Mouse (Mus musculus) olfactory bulb, adult 2 months (tissue): ENCODE results near the gene Creb3l1. TPM values are rescaled to one million over a fixed set of nuclear protein-coding genes. Genes with fewer than 3 reads are reported as not detected.

Source experiments
- H3K27ac ChIP-seq: fragments of 200-500 bp; 2 replicates; pipeline ENCODE4 v1.5.1; 2012; ENCODE audit warnings: low read depth, low read length; ENCODE audit not compliant: insufficient read depth
- H3K4me1 ChIP-seq: fragments of 200-500 bp; 2 replicates; pipeline ENCODE4 v1.6.1; 2012; ENCODE audit warnings: low read length; ENCODE audit not compliant: control insufficient read depth, insufficient read depth
- H3K4me3 ChIP-seq: fragments of 200-500 bp; 2 replicates; pipeline ENCODE4 v1.5.1; 2012; ENCODE audit warnings: mild to moderate bottlenecking, low read depth, low read length, moderate library complexity; ENCODE audit not compliant: insufficient read depth
- CTCF ChIP-seq: fragments of 200-500 bp; IDR thresholded peaks from 2 replicates; pipeline ENCODE4 v1.5.1; 2012; ENCODE audit warnings: low read depth, mild to moderate bottlenecking, low read length, moderate library complexity; ENCODE audit not compliant: insufficient read depth
- POLR2A ChIP-seq: fragments of 200-500 bp; IDR thresholded peaks from 2 replicates; pipeline ENCODE4 v1.6.1; 2012; ENCODE audit warnings: mild to moderate bottlenecking, low read depth, low read length, moderate library complexity; ENCODE audit not compliant: insufficient read depth
- WGBS: fragments of 180-500 bp; shearing (Covaris S2); methylation state at CpG from one replicate; pipeline ENCODE4 v1.1.7; 2018; 5-methylcytosine and 5-hydroxymethylcytosine counted together
- polyA plus RNA-seq: library from polyadenylated mRNA; stranded (reverse); fragments of >200 nt; gene quantifications from 2 replicates; pipeline ENCODE4 v1.2.4, GENCODE M21; 2012; ENCODE audit warnings: low replicate concordance; ENCODE audit not compliant: missing spikeins, insufficient read depth, insufficient read length

The Creb3l1 gene
- polyA plus RNA-seq, 1 experiment = not detected

DNA sequence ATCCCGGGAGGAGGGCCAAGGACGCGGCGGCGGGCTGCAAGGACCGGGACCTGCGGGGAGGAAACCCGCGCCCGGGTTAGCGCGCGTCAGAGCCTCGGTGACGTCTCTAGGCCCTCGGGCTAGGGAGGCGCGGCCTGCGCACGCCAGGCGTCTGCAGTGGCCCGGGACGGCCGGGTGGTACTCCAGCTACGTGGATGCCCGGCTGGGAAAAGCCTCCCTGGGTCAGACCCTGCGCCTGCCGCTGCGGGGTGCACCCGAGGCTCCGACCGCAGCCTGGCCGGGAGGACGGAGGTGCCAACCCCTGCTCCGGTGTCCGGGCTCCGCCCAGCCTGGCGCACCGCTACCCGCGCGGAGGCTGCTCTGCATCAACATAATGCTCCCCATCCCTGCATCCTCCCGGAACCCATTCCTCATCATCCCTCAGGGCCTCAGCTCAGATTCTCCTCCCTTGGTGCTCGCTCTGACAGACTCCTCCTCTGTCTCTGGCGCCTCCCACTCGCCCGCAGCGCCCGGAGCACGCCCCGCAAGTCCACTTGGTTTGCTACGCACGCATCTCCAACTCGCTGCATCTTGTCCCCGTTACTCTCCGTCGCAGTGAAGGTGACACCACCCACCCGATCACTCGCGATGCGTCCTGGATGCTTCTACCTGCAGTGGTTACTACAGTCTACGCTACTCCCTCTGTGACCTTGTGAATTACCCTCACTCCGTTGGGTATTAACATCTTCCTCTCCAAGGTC, 35.3 kb upstream of the Creb3l1 start:
- peak; percentile 40 for TF ChIP-seq POLR2A
- TF ChIP-seq CTCF = no peak
- WGBS = under 1% methylated on average over 63 of the region's 63 CpGs
- Histone ChIP-seq H3K27ac (peak overlapping the region; percentile 95), H3K4me1 (peaks cover 17% of the 10 kb centered on the region), H3K4me3 (peak overlapping the region; percentile 82)

DNA sequence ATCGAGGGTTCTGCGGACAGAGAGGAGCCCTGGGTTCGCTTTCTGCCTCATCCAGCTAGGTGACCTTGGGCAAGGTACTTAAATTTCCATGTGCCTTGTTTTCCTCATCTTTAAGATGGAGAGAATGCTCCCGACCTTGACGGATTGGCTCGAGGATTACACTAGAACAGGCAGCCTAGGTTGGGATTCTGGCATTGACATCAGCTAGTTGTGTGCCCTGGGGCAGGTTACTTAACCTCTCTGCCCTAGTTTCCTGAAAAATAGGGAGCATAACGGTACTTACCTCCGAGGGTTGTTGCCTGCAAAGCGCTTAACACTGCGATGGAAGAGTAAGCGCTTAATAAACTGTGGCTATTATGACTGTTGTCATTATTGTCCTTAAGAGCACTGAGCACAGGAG, 34.6 kb upstream of the Creb3l1 start:
- peak overlapping the region; percentile 95 for H3K27ac ChIP-seq
- H3K4me1 ChIP-seq = peaks cover 17% of the 10 kb centered on the region
- peak overlapping the region; percentile 82 for H3K4me3 ChIP-seq
- TF ChIP-seq CTCF = no peak
- TF ChIP-seq POLR2A = no peak
- 2% methylated on average over 11 of the region's 11 CpGs for WGBS

GRCm38 (mm10) chr2:92058469-92058868, 34.2 kb upstream of the Creb3l1 start:
- TF ChIP-seq CTCF (peak; percentile 90), POLR2A (peak; percentile 74)
- H3K4me1 ChIP-seq = peaks cover 17% of the 10 kb centered on the region
- WGBS = 0% methylated on average over 29 of the region's 29 CpGs
- peak overlapping the region; percentile 95 for H3K27ac ChIP-seq
- H3K4me3 ChIP-seq = peak overlapping the region; percentile 82

- Histone ChIP-seq H3K4me3 (no peak overlapping the region), H3K4me1 (peaks cover 26% of the 10 kb centered on the region), H3K27ac (no peak overlapping the region)
- TF ChIP-seq POLR2A (no peak), CTCF (no peak)
- WGBS = 86% methylated on average over 13 of the region's 13 CpGs
Observed at GRCm38 (mm10) chr2:92056760-92057159, 32.5 kb upstream of the Creb3l1 start.

GRCm38 (mm10) chr2:92055831-92056236, 31.5 kb upstream of the Creb3l1 start:
- H3K27ac ChIP-seq = no peak overlapping the region
- peak overlapping the region; percentile 35 for H3K4me3 ChIP-seq
- H3K4me1 ChIP-seq = peaks cover 35% of the 10 kb centered on the region
- TF ChIP-seq POLR2A = no peak
- peak; percentile 27 for TF ChIP-seq CTCF
- WGBS = 4% methylated on average over 14 of the region's 14 CpGs

- no peak overlapping the region for H3K27ac ChIP-seq
- 3% methylated on average over 38 of the region's 38 CpGs for WGBS
Observed at GRCm38 (mm10) chr2:92055101-92055813, 31.0 kb upstream of the Creb3l1 start.

DNA sequence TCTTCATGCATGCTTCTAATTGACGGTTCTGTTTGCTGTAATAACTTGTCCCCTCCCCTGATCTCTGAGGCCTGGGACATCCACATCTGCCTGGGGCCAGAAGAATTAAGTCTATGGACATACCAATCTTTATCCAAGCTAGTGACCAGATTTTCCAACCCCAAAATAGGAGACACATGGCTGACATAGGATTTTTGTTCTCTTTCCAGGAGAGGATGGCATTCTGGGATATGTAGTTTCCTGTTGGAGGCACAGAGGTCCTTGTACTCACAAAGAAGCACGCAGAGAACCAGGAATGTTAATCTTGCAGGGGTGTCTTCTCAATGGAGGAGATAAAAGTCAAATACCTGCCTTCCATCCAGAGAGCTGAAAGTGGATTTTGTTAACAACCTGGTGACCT, 28.5 kb upstream of the Creb3l1 start:
- peak overlapping the region; percentile 95 for H3K27ac ChIP-seq
- peaks cover 30% of the 10 kb centered on the region for H3K4me1 ChIP-seq
- 28% methylated on average over 2 of the region's 2 CpGs for WGBS
- TF ChIP-seq CTCF (no peak), POLR2A (no peak)
- H3K4me3 ChIP-seq = peak overlapping the region; percentile 21; the same call in 1 of the 2 replicates

More at GRCm38 (mm10) chr2:92055101-92055813, 31.0 kb upstream of the Creb3l1 start:
- Histone ChIP-seq H3K4me3 (peak overlapping the region; percentile 35), H3K4me1 (peaks cover 33% of the 10 kb centered on the region)
- TF ChIP-seq POLR2A (0 out of 2 replicates have a peak, but pooled peaks have one; percentile 54), CTCF (no peak)

- Histone ChIP-seq H3K4me1 (peaks cover 30% of the 10 kb centered on the region), H3K4me3 (no peak overlapping the region), H3K27ac (peak overlapping the region; percentile 85)
- WGBS = 21% methylated on average over 8 of the region's 8 CpGs
- TF ChIP-seq POLR2A = no peak
- no peak for TF ChIP-seq CTCF
Observed at GRCm38 (mm10) chr2:92052188-92052587, 27.9 kb upstream of the Creb3l1 start.
